Mouse (Mus musculus): Measurements from ENCODE around the gene Foxo4. TPM values are rescaled to one million over a fixed set of nuclear protein-coding genes. Genes with fewer than 3 reads are reported as not detected.

The Foxo4 gene
- total RNA-seq, 2 experiments from 2014 or later = 42.1 to 50.3 TPM

GRCm38 (mm10) chrX:101288432-101288831, 34.1 kb downstream of the Foxo4 start:
- intact Hi-C loops (cut with DNase I; ENCODE audit: low total_unique reads) = no loop called here
- no peak for DNase-seq

- intact Hi-C loops (cut with DNase I; ENCODE audit: low total_unique reads) = no loop called here
- no peak for DNase-seq
Observed at GRCm38 (mm10) chrX:101289037-101289436, 34.7 kb downstream of the Foxo4 start.

GRCm38 (mm10) chrX:101290111-101290510, 35.8 kb downstream of the Foxo4 start:
- no peak for DNase-seq
- intact Hi-C loops (cut with DNase I; ENCODE audit: low total_unique reads) = no loop called here

GRCm38 (mm10) chrX:101299055-101299454, 44.7 kb downstream of the Foxo4 start, which contains the start of gene Nlgn3:
TSS of gene Nlgn3 (plus strand) at chrX:101299168.
- no peak for DNase-seq
- intact Hi-C loops (cut with DNase I; ENCODE audit: low total_unique reads) = no loop called here

GRCm38 (mm10) chrX:101299473-101300426, 45.4 kb downstream of the Foxo4 start:
- no peak for DNase-seq
- intact Hi-C loops (cut with DNase I; ENCODE audit: low total_unique reads) = no loop called here

GRCm38 (mm10) chrX:101300427-101301030, 46.2 kb downstream of the Foxo4 start:
- intact Hi-C loops (cut with DNase I; ENCODE audit: low total_unique reads) = no loop called here
- DNase-seq = peak; percentile 25

- intact Hi-C loops (cut with DNase I; ENCODE audit: low total_unique reads) = no loop called here
- no peak for DNase-seq
Observed at GRCm38 (mm10) chrX:101301654-101302053, 47.3 kb downstream of the Foxo4 start.

GRCm38 (mm10) chrX:101304646-101305045, 50.3 kb downstream of the Foxo4 start:
- no peak for DNase-seq
- intact Hi-C loops (cut with DNase I; ENCODE audit: low total_unique reads) = no loop called here

- intact Hi-C loops (cut with DNase I; ENCODE audit: low total_unique reads) = no loop called here
- DNase-seq = no peak
Observed at GRCm38 (mm10) chrX:101309299-101309698, 55.0 kb downstream of the Foxo4 start.

Other genes starting within 250 kb of the Foxo4 start
- not detected for gene Tex11, start 194.9 kb upstream of the Foxo4 start, total RNA-seq (2021)
- under 1 TPM in 1 of 2 experiments, not detected in 1; 0.09 TPM for gene Slc7a3, start 168.5 kb upstream of the Foxo4 start, total RNA-seq (2021)
- gene Snx12, start 32.0 kb upstream of the Foxo4 start, total RNA-seq (2021) = 10 to 100 TPM; 37.3 to 41.3 TPM
- not detected for gene Gm614, start 9.5 kb downstream of the Foxo4 start, total RNA-seq (2021)
- gene Il2rg, start 13.7 kb downstream of the Foxo4 start, total RNA-seq (2021) = 1 to 10 TPM; 5.2 to 7.1 TPM
- not detected for gene Gm20489, start 14.5 kb downstream of the Foxo4 start, total RNA-seq (2021)
- gene Med12, start 19.5 kb downstream of the Foxo4 start, total RNA-seq (2021) = 10 to 100 TPM; 15.0 to 19.7 TPM
- under 1 TPM; 0.18 to 0.66 TPM for gene Nlgn3, start 44.6 kb downstream of the Foxo4 start, total RNA-seq (2021)
- gene Gjb1, start 121.8 kb downstream of the Foxo4 start, total RNA-seq (2021) = 1 to 10 TPM in 1 of 2 experiments, under 1 TPM in 1; 0.38 to 2.5 TPM
- gene Zmym3, start 166.3 kb downstream of the Foxo4 start, total RNA-seq (2021) = 1 to 10 TPM; 8.6 to 8.8 TPM
- gene Nono, start 174.8 kb downstream of the Foxo4 start, total RNA-seq (2021) = 10 to 100 TPM; 63.1 to 68.9 TPM
- 100 to 1,000 TPM; 459 to 479 TPM for gene Itgb1bp2, start 194.6 kb downstream of the Foxo4 start, total RNA-seq (2021)